Mouse (Mus musculus) cerebellum, adult 2 months (tissue): ENCODE results near the gene Insl6.

Experiments
- CTCF ChIP-seq: fragments of 200-500 bp; IDR thresholded peaks from 2 replicates; pipeline ENCODE4 v1.5.1; 2011; ENCODE audit warnings: low read depth, mild to moderate bottlenecking, control low read depth, low read length, moderate library complexity, borderline replicate concordance; ENCODE audit not compliant: insufficient read depth
- POLR2A ChIP-seq: fragments of 200-500 bp; IDR thresholded peaks from 2 replicates; pipeline ENCODE4 v1.6.1; 2011; ENCODE audit warnings: low read length, control low read depth, borderline replicate concordance; ENCODE audit not compliant: insufficient read depth

- TF ChIP-seq CTCF = no peak
- no peak for TF ChIP-seq POLR2A
Measured at GRCm38 (mm10) chr19:29362173-29362930, 37.2 kb upstream of the Insl6 start.
